Mouse (Mus musculus) lung, postnatal 4 days (tissue): ENCODE results near the gene Tmem33.
A peak's percentile ranks its signal among the peaks of the same experiment; 100 is the strongest.

Source experiments
- DNase-seq, 2 experiments: peaks; one replicate each; pipeline ENCODE4 v3.0.0; 2021

The Tmem33 gene

GRCm38 (mm10) chr5:67260531-67261371, at the start of gene Tmem33:
Tmem33 (plus strand) TSS chr5:67260565.
- DNase-seq, result peak; percentile 94 to 95

DNA sequence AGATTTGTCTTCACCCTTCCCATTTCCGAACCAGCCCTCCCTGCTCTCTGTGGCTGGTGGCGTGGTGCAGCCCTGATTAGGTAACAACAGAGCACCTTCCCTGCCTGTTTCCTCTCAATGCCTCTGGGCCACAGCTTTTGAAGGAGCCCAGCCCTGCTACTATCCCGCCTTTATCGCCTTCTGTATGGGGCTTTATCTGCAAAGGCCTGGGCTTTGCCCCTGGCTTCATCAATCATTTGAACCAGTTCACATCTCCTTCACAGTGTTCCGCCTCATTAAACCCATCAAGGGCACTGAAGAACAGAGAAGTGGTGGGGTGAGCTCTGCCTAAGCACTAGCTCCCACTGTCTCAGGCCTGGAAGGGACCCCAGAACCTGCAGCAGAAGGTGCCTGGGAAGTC, 47.2 kb upstream of the Tmem33 start:
- no peak for DNase-seq

DNA sequence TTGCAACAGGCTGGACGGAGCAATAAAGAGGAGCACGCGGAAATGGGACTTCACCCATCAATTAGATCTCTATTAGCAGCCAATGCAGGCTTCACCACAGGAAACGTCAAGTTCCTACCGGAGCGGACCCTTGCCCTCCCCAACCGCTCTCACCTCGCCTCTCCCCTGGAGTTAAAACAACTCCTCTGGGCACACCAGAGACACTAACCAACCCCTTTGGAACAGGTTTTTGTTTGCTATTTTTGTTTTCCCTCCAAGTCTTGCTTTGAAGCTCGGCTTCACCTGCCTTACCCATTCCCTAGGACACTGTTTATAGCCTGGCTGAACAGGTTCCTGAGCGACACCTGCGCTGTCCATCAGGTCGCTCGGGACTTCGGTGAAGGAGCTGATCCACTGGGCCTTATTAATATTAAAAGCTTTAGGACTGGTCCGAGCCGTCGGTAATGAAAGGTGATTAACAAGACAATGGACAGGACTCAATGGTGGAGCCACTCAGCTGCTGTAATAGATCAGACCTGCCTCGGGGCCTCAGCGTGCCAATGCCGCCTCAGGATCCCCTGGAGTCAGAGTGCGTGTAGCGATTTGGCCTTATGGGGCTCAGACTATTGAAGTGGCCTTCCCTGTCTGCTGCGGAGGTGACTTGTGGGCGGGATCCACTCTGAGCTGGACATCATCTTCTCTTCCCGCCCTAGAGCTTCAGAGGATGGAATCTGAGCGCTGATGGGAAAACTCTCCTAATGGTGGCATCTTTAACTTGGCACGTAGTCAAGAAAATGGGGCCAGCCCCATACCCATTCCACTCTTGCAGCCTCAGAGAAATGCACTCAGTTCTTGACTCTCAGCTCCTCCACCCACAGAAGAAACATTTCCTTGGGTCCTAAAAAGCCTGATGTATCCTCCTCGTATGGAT, 45.0 kb upstream of the Tmem33 start:
- DNase-seq, result no peak

DNA sequence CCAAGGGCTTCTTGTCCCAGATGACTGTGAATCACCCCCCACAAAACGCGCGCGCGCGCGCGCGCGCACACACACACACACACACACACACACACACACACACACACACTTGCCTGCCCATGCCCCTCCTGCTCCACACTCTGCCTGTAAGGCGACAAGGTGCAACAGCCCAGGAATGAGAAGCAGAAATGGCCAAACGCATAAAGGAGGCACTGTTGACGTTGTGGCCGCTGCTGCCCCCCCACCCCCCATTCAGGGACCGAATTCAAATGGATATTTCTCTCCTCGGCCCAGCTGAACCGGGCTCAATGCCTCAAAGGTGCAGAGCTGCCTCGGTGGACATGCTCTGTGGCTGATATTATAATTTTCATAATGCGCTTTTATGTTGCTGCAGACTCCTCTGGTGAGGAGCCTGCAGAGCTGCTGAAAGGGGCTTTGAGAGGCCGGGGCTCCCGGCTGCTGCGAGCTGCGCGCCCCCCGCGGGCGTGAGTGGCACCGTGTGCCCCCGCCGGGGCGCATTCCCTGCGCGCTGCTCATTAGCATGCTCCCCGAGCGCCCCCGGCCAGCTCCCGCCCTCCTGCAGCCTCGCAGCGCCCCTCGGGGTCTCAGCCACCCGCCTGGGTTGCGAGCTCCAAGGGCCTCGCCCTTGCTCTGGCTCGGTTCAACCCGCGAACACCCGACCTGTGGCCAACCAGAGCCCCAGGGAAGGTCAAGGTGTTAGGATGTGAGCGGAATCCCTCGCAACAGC, 44.2 kb upstream of the Tmem33 start:
- no peak for DNase-seq

GRCm38 (mm10) chr5:67216779-67217095, 43.6 kb upstream of the Tmem33 start:
- no peak for DNase-seq

DNA sequence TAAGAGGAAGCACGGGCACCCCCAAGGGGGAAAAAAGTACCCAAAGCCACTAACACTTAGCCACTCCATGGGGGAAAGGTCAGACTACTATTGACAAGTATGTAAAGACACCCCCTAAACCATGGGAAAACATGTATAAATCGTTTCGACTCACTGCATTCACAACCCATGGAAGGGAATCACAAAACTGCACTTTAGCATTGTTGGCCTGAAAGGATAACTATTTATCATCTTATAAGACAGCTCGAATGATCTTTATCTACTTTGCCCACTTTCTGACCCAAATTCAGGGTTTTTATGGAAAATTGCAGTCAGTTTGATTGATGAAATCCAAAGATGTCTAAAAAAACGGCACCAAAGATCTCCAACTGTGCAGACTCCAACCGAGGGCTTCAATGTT, 38.5 kb upstream of the Tmem33 start:
- no peak for DNase-seq

GRCm38 (mm10) chr5:67222440-67223390, 37.6 kb upstream of the Tmem33 start:
- DNase-seq, result peak in 1 of 2 experiments; percentile 33

GRCm38 (mm10) chr5:67223391-67224121, 36.8 kb upstream of the Tmem33 start:
- no peak for DNase-seq

- DNase-seq, result no peak
Measured at GRCm38 (mm10) chr5:67224122-67224502, 36.3 kb upstream of the Tmem33 start.

DNA sequence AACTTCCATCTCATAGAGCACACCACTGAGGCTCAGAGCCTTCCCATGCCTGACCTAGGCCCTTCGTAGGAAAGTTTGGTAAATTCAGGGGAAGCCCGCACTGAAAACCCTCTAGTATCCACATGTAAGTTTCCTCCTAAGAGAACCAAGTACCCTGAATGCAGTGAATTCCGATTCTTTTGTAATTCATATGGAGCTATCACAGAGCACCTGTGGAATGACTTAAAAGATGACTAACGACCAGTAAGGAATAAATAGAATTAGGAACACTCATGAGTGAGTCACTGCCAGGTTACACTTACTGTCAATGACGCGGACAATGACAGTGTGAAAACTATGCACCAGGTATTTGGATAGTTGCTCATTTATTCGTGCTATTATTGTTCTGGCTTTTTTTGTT, 34.6 kb upstream of the Tmem33 start:
- DNase-seq, result no peak

- no peak for DNase-seq
Measured at GRCm38 (mm10) chr5:67227261-67227660, 33.1 kb upstream of the Tmem33 start.

DNA sequence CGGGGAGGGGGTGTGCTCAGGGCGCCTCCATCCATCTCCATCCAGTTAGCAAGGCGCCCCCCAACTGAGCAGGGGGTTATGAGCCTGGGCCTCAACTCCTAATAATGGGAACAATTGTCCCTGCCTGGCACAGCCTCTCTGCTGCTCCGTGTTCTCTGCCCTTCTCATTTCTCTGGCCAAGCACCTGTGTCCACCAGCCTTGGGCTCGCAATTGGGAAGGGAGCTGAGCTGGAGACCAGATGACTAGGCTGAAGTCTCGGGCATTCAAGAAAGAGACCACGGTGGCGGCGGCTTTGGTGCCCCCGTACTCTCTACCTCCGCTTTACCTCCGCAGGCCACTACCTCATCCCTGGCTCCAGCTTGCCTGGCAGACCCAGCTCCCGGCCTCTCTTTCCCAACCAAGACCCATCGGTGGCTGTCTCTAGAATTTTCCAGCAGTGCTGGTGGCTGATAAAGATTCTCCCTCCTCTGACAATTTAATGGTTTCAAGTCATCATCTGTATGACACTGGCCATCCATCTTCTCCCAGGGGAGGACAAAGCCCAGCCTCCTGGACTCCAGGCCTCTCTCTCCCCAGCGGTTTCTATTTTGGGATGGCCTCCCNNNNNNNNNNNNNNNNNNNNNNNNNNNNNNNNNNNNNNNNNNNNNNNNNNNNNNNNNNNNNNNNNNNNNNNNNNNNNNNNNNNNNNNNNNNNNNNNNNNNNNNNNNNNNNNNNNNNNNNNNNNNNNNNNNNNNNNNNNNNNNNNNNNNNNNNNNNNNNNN, 32.5 kb upstream of the Tmem33 start:
- no peak for DNase-seq

GRCm38 (mm10) chr5:67234682-67235081, 25.7 kb upstream of the Tmem33 start:
- no peak for DNase-seq

- DNase-seq, result no peak
Measured at GRCm38 (mm10) chr5:67235462-67235861, 24.9 kb upstream of the Tmem33 start.

DNA sequence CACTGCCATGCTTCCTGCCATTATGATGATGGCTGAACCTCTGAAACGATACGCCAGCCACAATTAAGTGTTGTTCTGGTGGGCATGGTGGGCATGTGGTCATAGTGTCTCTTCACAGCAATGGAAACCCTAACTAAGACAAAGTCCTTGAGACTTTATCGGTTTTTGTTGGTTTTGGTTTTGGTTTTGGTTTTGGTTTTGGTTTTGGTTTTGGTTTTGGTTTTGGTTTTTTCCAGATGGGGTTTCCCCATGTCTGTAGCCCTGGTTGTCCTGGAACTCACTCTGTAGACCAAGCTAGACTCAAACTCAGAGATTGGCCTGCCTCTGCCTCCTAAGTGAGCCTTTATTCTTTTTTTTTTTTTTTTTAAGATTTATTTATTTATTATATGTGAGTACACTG, 23.8 kb upstream of the Tmem33 start:
- DNase-seq, result no peak

GRCm38 (mm10) chr5:67238303-67238702, 22.1 kb upstream of the Tmem33 start:
- DNase-seq, result no peak

- no peak for DNase-seq
Measured at GRCm38 (mm10) chr5:67241713-67242112, 18.7 kb upstream of the Tmem33 start.

- DNase-seq, result no peak
Measured at GRCm38 (mm10) chr5:67243231-67243630, 17.1 kb upstream of the Tmem33 start.

GRCm38 (mm10) chr5:67252261-67252660, 8.1 kb upstream of the Tmem33 start:
- DNase-seq, result no peak

DNA sequence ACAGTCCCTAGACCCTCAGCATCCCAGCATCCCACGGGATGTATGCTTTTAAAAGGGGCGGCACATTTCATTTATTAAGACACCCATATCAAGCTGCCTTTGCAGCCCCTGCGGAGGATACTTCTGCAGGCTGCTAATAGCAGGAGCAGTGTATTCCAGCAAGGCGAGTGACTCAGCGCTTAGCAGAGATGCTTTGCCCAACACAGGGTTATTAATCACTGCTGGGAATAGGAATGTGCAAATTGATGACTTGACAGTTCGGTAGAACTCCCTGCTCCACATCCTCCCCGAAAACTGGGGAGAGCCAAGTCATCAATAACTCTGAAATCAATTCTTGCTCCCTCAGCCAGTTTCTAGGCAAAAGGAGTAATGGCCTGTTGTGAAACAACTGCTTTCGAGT, 4.7 kb upstream of the Tmem33 start:
- no peak for DNase-seq

DNA sequence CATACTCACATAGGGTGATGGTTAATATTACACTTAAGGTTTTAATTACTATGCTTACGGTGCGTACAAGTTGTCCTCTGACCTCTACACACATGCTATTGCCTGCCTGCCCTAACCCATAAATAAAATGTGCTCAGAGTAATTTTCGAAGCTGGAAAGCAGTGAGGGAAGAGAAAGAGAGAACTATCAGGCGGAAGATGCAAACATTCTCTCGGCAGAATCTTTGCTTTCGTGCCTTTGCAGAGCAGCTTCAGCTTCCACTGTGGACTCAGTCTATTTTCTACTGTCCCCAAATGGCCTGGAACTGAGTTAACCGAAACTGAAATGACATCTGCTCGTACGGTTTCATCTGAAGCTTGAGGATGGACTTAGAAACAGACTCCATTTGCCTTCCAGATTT, 1.9 kb upstream of the Tmem33 start:
- DNase-seq, result no peak
